Mouse (Mus musculus): ENCODE results near the gene Kbtbd4.

The Kbtbd4 gene

GRCm38 (mm10) chr2:90960012-90960411 is 55.5 kb downstream of the Kbtbd4 start:
- no peak for DNase-seq

All from lung, postnatal 14 days (tissue).